Mouse (Mus musculus) splenic B cell, adult 2 months (primary cell): Measurements from ENCODE around the gene Ss18l2.

Source experiments
- DNase-seq: peaks from one replicate; pipeline ENCODE4 v3.0.0-alpha.2; 2011; ENCODE audit warnings: low read depth, low spot score
- H3K27me3 ChIP-seq: 2 replicates; pipeline ENCODE4 v1.6.1; 2012; ENCODE audit warnings: mild to moderate bottlenecking, low read length, moderate library complexity, mixed read lengths; ENCODE audit not compliant: control insufficient read depth, poor library complexity, insufficient read depth, severe bottlenecking
- H3K36me3 ChIP-seq: 2 replicates; pipeline ENCODE4 v1.6.1; 2012; ENCODE audit warnings: mild to moderate bottlenecking, low read length, moderate library complexity, mixed read lengths; ENCODE audit not compliant: control insufficient read depth, poor library complexity, insufficient read depth, severe bottlenecking

Ss18l2 gene

DNA sequence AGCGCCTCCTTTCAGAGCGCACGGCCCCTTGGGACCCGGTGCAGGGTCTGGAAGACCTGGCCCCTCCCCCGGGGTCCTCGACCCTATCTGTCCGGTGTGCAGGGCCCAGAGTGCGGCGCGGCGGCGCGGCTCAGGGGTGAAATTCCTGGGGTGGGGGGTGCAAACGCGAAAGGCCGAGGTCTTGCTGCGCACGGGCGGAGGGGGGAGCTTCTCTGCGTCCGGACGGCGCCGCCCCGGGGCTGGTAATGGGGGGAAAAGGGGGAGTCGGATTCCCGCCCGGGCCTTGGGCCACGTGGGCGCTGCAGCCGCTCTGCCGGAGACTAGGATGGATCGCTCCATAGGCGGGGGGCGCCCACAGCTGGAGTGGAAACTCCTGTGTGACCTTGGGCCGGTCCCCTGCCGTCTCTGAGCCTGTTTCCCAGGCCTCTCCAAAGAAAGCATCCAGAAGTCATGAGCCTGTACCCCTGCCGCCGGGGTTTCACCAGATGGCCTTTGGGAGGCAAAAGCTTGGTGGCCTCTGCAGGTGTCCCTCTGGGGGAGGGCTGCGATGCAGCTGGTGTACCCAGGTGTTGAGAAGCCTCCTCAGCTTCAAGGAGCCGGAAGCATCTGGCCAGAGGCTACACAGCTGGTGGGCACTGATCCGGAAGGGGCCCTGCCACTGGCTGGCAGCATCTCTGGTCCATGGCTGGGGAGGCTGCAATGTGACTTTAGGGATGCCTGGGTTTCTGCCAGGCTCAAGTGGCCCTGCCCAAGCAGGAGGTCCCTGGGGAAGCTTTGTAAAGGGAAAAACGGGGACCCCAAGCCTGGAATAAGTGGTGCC, 50.4 kb downstream of the Ss18l2 start:
- peaks cover 7% of the 10 kb centered on the region; the same call in 1 of the 2 replicates for H3K36me3 ChIP-seq
- no peaks in the 10 kb centered on the region for H3K27me3 ChIP-seq
- peak; percentile 34 for DNase-seq

DNA sequence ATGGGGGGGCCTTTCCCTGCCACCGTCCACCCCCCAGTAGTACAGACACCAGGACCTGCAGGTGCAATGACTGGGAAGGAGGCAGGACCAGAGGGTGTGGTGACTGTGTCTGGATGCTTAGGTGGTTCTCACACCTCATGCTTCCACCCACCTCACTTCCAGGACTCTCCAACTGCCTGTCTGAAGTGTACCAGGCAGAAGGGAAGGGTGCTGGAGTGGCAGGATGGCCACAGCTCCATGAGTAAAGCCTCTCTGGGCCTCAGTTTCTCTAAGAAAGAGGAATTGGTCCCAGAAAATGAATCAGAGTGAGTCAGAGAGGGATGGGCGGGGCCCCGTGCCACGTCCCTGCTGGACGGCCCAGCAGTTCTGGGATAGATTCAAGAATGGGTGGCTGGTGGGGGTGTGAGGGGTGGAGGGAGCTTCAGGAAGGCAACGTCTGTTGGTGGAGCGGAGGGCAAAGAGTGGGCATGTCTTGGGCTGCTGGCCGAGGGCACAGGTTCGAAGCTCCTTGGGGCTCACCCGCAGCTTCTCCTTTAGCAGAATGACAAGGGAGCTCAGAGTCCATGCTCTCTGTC, 51.0 kb downstream of the Ss18l2 start:
- no peaks in the 10 kb centered on the region for H3K27me3 ChIP-seq
- DNase-seq: no peak

DNA sequence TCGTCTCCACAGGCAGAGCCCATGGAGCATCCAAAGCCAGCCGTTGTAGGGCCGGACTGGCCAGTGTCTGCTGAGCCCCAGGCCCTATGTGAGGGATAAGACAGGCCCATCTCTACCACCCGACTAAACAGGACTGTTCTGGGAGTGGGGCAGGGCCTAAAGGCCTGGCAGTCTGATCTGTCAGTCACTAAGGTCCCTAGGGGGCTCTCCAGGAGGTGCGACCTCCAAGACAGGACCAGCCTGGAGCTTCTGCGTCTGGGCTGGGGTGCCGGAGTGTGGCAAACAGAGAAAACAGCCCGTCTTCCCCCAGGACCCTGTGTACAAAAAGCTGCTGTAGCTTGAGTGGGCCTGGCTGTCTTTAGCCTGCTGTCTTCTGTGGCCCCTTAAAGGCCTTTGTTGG, 51.7 kb downstream of the Ss18l2 start:
- no peaks in the 10 kb centered on the region; the same call in 1 of the 2 replicates for H3K36me3 ChIP-seq
- no peaks in the 10 kb centered on the region for H3K27me3 ChIP-seq
- no peak for DNase-seq

More for the DNA sequence above, 51.0 kb downstream of the Ss18l2 start:
- H3K36me3 ChIP-seq: peaks cover 2% of the 10 kb centered on the region; the same call in 1 of the 2 replicates

DNA sequence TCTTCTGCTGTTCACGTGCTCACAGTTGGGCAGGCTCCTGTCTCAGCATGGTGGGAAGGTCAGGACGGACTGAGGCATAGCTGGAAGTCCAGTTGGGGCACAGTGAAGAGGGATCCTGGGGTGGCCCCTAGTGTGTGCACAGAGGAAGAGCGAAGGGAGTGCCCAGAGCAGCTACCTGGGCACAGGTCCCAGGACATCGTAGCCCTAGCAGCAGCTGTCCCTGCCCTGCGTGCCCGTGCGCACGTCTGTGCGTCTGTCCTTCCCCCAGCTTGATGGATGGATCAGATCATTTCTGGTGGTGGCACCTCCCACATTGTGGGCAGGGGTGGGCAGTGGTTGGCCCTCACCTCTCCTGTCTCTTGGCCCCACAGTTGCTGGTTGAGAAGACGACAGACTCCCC, 52.1 kb downstream of the Ss18l2 start:
- H3K27me3 ChIP-seq: no peaks in the 10 kb centered on the region
- no peaks in the 10 kb centered on the region for H3K36me3 ChIP-seq
- DNase-seq: no peak

DNA sequence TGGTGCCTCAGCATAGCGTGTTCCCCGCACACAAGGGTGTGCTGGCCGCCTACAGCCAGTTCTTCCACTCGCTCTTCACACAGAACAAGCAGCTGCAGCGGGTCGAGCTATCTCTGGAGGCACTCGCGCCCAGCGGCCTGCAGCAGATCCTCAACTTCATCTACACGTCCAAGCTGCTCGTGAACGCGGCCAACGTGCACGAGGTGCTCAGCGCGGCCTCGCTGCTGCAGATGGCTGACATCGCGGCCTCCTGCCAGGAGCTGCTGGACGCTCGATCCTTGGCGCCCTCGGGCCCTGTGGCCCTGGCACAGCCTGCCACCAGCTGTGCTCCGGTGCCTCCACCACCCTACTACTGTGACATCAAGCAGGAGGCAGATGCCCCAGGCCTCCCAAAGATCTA, 52.6 kb downstream of the Ss18l2 start:
- no peak for DNase-seq
- Histone ChIP-seq H3K36me3 (no peaks in the 10 kb centered on the region), H3K27me3 (no peaks in the 10 kb centered on the region)
